Mouse (Mus musculus): ENCODE results near the gene Arhgap11a. TPM values are rescaled to one million over a fixed set of nuclear protein-coding genes. Genes with fewer than 3 reads are reported as not detected.

The Arhgap11a gene
- 3.9 TPM for total RNA-seq (2023)

DNA sequence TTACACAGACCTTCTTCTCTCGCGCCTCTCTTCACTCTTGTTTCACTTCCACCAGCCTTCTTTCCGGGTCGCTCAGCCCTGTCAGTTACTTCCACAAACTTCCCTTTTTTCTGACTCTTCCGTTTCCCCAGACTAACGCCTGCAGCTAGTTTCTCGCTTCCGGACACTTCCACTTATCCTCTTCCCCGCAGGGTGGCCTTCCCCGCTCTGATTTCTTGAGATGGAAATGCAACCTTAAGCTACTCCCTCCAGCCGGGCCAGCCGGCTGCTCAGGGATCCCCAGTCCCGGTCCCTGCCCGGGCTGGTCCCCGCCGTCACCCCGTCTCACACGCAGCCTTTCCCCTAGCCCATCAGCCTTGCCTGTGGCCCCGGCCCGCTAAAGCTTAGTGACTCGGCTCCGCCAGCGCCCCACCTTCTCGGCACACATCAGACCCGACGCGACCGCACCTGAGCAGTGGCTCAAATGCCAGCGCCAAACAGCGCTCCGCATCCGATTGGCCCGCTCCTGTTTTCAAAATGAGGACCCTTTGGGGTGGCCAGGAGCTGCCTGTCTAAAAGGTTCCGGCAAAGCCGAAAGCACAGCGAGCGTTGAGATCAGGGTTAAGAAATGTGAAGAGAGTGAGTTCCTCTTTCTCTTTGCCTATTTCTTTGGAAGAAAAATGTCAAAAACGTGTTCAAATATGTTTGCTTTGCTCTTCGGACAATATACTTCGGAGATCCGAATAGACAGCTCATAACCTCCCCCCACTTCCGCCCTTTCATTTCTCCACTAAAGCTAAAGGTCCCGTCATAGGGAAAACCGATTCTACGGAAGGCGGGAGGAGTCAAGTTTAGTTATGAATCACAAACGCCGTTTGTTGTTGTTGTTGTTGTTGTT is at the start of gene Arhgap11a:
TSS of gene Arhgap11a (minus strand) at position 417 of the 877 bp plus-strand sequence.

DNA sequence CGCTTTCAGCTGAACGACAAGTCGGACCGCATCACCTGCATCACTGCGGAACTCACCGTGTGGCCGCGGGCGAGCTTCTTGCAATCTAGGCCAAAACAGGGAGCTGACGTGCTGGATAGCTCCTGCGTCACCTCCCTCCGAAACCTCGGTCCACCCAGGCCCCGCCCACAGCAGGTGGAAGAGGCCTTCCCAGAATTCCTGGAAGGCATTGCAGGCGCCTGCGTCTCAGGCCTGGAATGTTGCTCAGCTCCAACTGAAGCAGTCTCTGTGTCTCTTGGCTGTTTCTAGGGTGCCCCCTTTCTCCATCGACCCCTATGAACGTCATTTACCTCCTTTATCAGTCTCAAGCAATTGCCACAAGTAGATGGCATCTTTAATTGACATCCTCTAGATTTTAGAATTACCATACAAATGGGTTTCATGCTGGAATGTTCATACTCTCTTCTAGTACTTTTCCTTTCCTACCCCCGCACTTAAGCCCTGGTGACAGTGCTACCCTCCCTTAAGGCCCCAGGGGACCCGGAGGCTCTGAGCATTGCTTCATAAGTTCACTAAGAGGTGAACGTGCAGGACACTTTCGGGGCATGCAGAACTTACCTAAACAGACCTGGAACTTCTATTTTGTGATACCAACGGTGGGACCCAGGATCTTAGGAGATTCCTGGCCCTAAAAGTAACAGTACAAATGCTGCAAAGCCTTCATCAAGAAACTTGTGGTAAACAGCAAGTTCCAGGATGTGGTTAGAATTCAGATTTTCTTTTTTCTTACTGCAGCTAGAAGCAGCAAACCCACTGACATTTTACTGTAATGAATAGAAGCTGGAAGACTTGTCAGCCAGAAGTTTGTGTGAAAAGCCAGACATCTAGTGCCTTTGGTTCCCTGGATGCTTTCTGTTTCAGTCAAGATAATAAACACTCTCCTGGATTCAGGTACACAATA is 19.2 kb downstream of the Arhgap11a start, which contains the start of gene Scg5:
TSS of gene Scg5 (minus strand) at position 179 of the 940 bp plus-strand sequence.

Other genes starting within 250 kb of the Arhgap11a start
- gene Grem1, start 90.0 kb downstream of the Arhgap11a start, total RNA-seq (2023) = not detected
- 12.1 TPM for gene Scg5, start 19.5 kb downstream of the Arhgap11a start, total RNA-seq (2023)
- gene Gjd2, start 165.0 kb upstream of the Arhgap11a start, total RNA-seq (2023) = not detected
- not detected for gene Actc1, start 204.9 kb upstream of the Arhgap11a start, total RNA-seq (2023)